Mouse (Mus musculus) heart, embryonic 11.5 days (tissue): Measurements from ENCODE around the gene Cdk5r1. TPM values are rescaled to one million over a fixed set of nuclear protein-coding genes. Genes with fewer than 3 reads are reported as not detected.

Experiments
- ATAC-seq: fragments of 200-750 bp; cut with Nextera tagmentation; replicated peaks from 2 replicates; pipeline ENCODE4 v1.8.0; 2017; ENCODE audit warnings: moderate library complexity; ENCODE audit not compliant: insufficient number of reproducible peaks, low FRiP score, low TSS enrichment
- H3K27ac ChIP-seq: fragments of 300-500 bp; sonication (generic); 2 replicates; pipeline ENCODE4 v1.5.1; 2014; ENCODE audit warnings: mild to moderate bottlenecking, low read depth, low read length
- H3K27me3 ChIP-seq: fragments of 300-500 bp; sonication (generic); 2 replicates; pipeline ENCODE4 v1.6.1; 2014; ENCODE audit warnings: mild to moderate bottlenecking, low read length, mixed read lengths; ENCODE audit not compliant: control insufficient read depth, insufficient read depth
- H3K36me3 ChIP-seq: fragments of 300-500 bp; sonication (generic); 2 replicates; pipeline ENCODE4 v1.6.1; 2014; ENCODE audit warnings: mild to moderate bottlenecking, low read length, moderate library complexity, mixed read lengths; ENCODE audit not compliant: control insufficient read depth, insufficient read depth
- H3K4me1 ChIP-seq: fragments of 300-500 bp; sonication (generic); 2 replicates; pipeline ENCODE4 v1.6.1; 2014; ENCODE audit warnings: low read length; ENCODE audit not compliant: control insufficient read depth, insufficient read depth
- H3K4me2 ChIP-seq: fragments of 300-500 bp; sonication (generic); 2 replicates; pipeline ENCODE4 v1.6.1; 2014; ENCODE audit warnings: mild to moderate bottlenecking, moderate library complexity
- H3K4me3 ChIP-seq: fragments of 300-500 bp; sonication (generic); 2 replicates; pipeline ENCODE4 v1.5.1; 2014; ENCODE audit warnings: low read depth, low read length
- H3K9ac ChIP-seq: fragments of 300-500 bp; sonication (generic); 2 replicates; pipeline ENCODE4 v1.6.1; 2014; ENCODE audit warnings: mild to moderate bottlenecking, low read depth, low read length, moderate library complexity
- H3K9me3 ChIP-seq: fragments of 300-500 bp; sonication (generic); replicated peaks from 2 replicates; pipeline ENCODE4 v1.6.1; 2016; ENCODE audit warnings: low read length; ENCODE audit not compliant: control insufficient read depth
- whole genome bisulfite sequencing: fragments of 180-500 bp; shearing (Covaris S2); extraction: QIAGEN DNeasy Blood & Tissue Kit; methylation state at CpG from one replicate; pipeline ENCODE4 v1.1.7; 2014; ENCODE audit not compliant: insufficient replicate concordance; 5-methylcytosine and 5-hydroxymethylcytosine counted together
- polyA plus RNA-seq: library from polyadenylated mRNA; unstranded; fragments of >200 nt; fragmentation: Nextera tagmentation; extraction: Ambion mirVana; gene quantifications from 2 replicates; pipeline ENCODE4 v1.2.1, GENCODE M21; 2014

Gene Cdk5r1
- polyA plus RNA-seq, 1 experiment from 2014 or later = 0.74 TPM

DNA sequence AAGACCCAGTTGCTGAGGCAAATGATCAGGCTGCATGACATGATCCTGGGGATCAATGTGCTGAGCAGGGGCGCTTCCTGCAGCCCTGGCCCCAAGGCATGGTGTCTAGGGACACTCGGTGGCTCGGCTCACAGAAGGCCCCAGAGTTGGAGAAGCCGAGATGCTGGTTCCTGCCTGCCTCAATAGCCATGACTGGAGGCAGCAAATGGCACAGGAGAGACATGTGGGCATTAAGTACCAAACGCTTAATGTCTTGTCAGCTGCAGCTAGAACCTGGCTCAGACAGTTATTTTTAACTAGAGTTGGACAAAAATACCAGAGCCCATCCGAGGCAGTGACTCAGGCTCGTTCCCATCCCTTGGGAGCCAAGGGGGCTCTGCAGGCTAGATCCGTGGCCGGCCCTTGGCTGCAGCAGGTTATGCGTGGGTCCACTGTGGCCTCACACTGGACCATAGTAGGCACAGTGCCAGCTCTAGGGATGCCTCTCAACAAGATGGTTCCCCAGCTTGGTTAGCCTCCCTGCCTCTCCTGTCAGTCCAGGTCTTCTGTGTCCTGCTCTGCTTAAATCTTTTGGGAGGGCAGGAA is 8.9 kb downstream of the Cdk5r1 start:
- Histone ChIP-seq H3K27me3 (peaks cover 10% of the 10 kb centered on the region; the same call in 1 of the 2 replicates), H3K9ac (no peak overlapping the region), H3K4me3 (no peak overlapping the region), H3K9me3 (no peaks in the 10 kb centered on the region), H3K36me3 (no peaks in the 10 kb centered on the region), H3K27ac (no peak overlapping the region), H3K4me1 (peaks cover 28% of the 10 kb centered on the region), H3K4me2 (no peak overlapping the region)
- no peak for ATAC-seq
- WGBS = 62% methylated on average over 10 of the region's 10 CpGs

DNA sequence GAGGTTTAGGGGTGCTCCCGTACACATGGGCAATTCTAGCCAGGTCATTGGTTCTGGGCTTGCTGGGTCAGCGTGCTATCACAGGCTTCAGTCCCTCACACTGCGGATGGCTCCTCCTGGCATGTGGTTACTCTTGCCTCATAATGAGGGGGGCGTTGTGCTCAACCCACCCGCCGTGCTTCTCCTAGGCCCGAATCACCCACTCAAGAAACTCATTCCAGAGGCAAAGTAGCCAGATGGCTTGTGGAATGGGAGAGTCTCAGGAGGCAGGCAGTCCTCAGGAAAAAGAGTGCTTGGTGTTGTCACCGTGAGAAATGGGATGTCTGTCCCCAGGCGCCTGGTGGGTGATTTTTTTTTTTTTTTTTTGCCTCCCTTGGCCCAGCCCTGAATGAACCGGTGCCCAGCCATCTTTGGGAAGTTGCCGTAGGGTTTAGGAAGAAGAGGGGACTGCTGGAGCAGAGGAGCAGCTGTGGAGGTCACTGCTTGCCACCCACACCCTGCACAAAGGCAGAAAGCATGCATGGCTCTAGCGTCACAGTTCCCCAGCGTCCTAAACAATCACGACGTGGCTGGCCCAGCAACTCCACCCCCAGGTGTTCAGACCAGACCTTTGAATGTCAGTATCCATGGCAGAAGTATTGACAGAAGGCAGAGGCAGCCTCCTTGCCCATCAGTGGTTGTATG is 11.2 kb downstream of the Cdk5r1 start:
- no peak overlapping the region for H3K9ac ChIP-seq
- no peaks in the 10 kb centered on the region for H3K36me3 ChIP-seq
- no peak overlapping the region for H3K4me2 ChIP-seq
- H3K27me3 ChIP-seq = peaks cover 6% of the 10 kb centered on the region; the same call in 1 of the 2 replicates
- H3K27ac ChIP-seq = no peak overlapping the region
- H3K4me3 ChIP-seq = no peak overlapping the region
- 72% methylated on average over 15 of the region's 15 CpGs for WGBS
- H3K4me1 ChIP-seq = peaks cover 39% of the 10 kb centered on the region
- no peaks in the 10 kb centered on the region for H3K9me3 ChIP-seq
- no peak for ATAC-seq

DNA sequence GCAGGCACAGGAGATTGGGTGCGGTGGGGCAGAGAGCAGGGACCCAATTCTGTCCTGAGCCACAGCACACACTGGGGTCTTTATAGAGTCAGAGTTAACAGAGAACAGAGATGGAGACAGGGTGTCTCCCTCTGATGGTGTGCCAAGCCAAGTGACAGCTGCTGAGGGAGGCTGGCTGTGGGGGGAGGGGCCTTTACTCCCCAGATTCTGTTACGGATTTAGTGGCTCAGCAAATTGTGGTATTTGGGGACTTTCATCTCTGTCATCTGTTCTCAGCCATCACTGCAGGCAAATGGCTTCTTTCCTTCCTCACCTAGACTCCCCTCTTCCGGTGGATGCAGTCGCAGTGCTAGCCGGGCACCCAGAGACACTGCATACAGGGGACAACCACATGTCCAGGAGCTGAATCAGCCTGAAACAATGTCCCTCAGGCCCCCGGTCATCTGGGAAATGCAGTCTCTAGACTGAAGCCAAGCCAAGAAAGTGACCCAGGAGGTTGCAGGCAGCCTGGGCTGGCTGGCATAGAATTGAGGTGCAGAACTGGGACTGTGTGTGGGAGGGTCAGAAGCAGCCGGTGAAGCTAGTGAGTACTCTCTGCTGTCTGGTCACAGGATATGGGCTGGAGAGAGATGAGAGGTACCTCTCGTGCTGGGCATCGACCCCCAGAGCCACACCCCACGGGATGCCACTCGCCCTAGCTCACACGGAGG is 12.5 kb downstream of the Cdk5r1 start:
- no peak overlapping the region for H3K4me3 ChIP-seq
- H3K27me3 ChIP-seq = no peaks in the 10 kb centered on the region
- no peak overlapping the region; the same call in 1 of the 2 replicates for H3K9ac ChIP-seq
- H3K9me3 ChIP-seq = no peaks in the 10 kb centered on the region
- ATAC-seq = no peak
- peaks cover 37% of the 10 kb centered on the region for H3K4me1 ChIP-seq
- no peak overlapping the region for H3K4me2 ChIP-seq
- H3K36me3 ChIP-seq = no peaks in the 10 kb centered on the region
- H3K27ac ChIP-seq = no peak overlapping the region
- WGBS = 46% methylated on average over 12 of the region's 12 CpGs

DNA sequence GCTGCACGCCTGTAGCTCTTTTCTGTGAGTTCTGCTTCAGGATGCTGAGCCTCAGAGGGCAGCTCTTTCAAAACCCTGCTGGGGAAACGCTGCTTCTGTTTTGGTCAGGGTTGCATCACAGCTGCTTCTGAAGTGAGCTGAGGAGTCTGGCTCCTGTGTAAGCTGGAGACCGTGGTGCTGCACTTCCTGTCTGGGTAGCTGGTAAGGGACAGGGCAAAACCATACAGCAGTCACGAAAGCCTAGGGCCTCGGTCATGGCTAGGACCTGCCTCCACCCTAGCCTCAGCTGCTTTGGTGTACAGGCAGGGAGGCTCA is 13.0 kb downstream of the Cdk5r1 start:
- ATAC-seq = no peak
- no peak overlapping the region for H3K27ac ChIP-seq
- WGBS = 47% methylated on average over 5 of the region's 5 CpGs
- no peaks in the 10 kb centered on the region for H3K36me3 ChIP-seq
- no peak overlapping the region for H3K4me2 ChIP-seq
- peaks cover 37% of the 10 kb centered on the region for H3K4me1 ChIP-seq
- no peak overlapping the region for H3K9ac ChIP-seq
- H3K4me3 ChIP-seq = no peak overlapping the region
- H3K27me3 ChIP-seq = no peaks in the 10 kb centered on the region
- H3K9me3 ChIP-seq = no peaks in the 10 kb centered on the region

DNA sequence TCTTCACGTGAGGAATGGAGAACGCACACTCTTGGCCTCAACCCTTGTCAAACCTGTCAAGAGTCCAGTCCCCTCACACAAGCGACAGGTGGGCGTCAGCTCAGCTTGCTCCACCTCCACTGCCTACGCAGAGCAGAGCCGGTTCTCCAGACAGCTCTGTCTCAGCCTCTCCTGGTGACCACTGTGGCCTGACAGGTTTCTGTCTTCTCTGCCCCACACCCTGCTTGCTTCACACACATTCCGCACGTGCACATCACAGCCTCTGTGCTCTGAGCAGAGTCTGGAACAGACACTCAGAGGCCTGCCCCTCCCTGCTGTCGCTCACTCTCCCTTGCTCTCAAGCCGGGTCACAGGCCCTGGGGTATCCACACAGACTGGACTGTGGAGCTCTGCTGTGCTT is 14.0 kb downstream of the Cdk5r1 start:
- Histone ChIP-seq H3K9ac (no peak overlapping the region), H3K4me3 (no peak overlapping the region), H3K9me3 (no peaks in the 10 kb centered on the region), H3K4me1 (peaks cover 32% of the 10 kb centered on the region), H3K27me3 (no peaks in the 10 kb centered on the region), H3K36me3 (no peaks in the 10 kb centered on the region), H3K27ac (no peak overlapping the region), H3K4me2 (no peak overlapping the region)
- no peak for ATAC-seq
- 43% methylated on average over 10 of the region's 10 CpGs for WGBS

DNA sequence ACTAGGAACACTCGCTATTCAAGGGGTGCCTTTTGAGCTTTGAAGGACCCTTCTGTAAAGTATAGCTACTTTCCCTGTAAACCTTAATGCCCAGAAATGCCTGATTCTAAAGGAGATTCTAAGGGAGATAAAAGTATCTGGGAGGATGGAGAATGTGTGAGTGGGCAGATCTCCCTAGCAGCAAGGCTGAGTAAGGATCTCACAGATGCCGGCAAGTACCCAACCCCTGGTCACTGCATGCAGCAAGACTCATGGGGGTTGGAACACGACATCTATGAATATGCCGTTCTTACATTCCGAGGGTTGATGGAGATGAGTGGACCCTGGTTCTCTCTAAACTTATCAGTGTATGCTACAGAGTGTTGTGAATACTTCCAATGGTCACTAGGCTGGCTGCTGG is 16.4 kb downstream of the Cdk5r1 start:
- Histone ChIP-seq H3K4me2 (no peak overlapping the region), H3K36me3 (no peaks in the 10 kb centered on the region), H3K4me3 (no peak overlapping the region), H3K4me1 (peaks cover 24% of the 10 kb centered on the region), H3K9me3 (no peaks in the 10 kb centered on the region), H3K9ac (no peak overlapping the region), H3K27ac (no peak overlapping the region), H3K27me3 (no peaks in the 10 kb centered on the region)
- no peak for ATAC-seq
- 89% methylated on average over 5 of the region's 5 CpGs for WGBS

DNA sequence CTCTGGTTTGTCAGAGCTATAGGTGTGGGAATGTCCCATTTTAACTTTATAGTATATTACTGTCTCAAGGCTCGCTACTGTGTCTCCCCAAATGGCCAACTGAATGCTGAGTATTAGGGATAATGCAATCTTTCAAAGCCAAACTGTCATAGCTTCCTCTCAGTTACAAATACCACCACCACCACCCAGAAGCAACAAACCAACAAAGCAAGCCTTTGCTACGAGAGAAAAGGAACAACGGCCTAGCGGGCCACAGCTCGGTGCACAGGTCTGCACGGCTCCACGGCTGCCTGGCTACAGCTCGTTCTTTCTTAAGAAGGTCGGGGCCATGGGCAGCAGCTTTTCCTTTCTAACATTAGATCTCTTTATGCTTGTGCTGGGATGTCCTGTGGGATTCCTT is 18.0 kb downstream of the Cdk5r1 start:
- peaks cover 26% of the 10 kb centered on the region for H3K4me1 ChIP-seq
- ATAC-seq = no peak

DNA sequence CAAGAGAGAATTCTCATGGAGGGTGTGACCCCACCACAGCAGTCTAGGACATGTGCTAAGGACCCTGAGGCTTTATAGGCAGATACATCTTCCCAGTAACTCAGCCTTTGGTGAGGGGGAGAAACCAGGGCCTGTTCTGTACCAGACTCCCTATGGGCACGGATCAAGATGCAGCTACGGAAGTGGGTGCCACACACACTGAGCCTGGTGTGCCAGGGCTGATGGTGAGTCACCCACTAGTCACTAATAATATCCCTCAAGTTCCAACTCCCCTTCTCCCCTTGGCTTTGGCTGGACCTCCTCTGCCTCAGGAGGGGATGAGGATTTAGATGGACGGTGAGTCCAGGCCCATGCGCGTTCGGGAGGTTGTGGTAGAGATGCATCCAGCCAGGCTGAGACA is 19.1 kb downstream of the Cdk5r1 start:
- Histone ChIP-seq H3K9ac (no peak overlapping the region), H3K4me2 (no peak overlapping the region), H3K4me1 (peaks cover 21% of the 10 kb centered on the region), H3K9me3 (no peaks in the 10 kb centered on the region), H3K27me3 (no peaks in the 10 kb centered on the region), H3K4me3 (no peak overlapping the region), H3K36me3 (no peaks in the 10 kb centered on the region), H3K27ac (no peak overlapping the region)
- ATAC-seq = no peak
- WGBS = 91% methylated on average over 6 of the region's 6 CpGs

More for the DNA sequence above, 18.0 kb downstream of the Cdk5r1 start:
- no peak overlapping the region for H3K9ac ChIP-seq
- 85% methylated on average over 9 of the region's 9 CpGs for WGBS
- H3K27me3 ChIP-seq = no peaks in the 10 kb centered on the region
- H3K4me2 ChIP-seq = no peak overlapping the region
- no peaks in the 10 kb centered on the region for H3K36me3 ChIP-seq
- no peaks in the 10 kb centered on the region for H3K9me3 ChIP-seq
- no peak overlapping the region for H3K4me3 ChIP-seq
- no peak overlapping the region for H3K27ac ChIP-seq
